Mouse (Mus musculus) effector memory CD4-positive, alpha-beta T cell, adult 5 months (primary cell): ENCODE data around the gene Abhd18. TPM values are rescaled to one million over a fixed set of nuclear protein-coding genes. Genes with fewer than 3 reads are reported as not detected.

Experiments
- polyA plus RNA-seq: library from polyadenylated mRNA; unstranded; fragments of 100-300 nt; shearing (Covaris generic); gene quantifications from one replicate; pipeline ENCODE4 v1.2.1, GENCODE M21; 2017

The Abhd18 gene
- 9.4 TPM for polyA plus RNA-seq

GRCm38 (mm10) chr3:40846957-40847017 lies at the start of gene Abhd18:
Gene Abhd18 (plus strand): TSS chr3:40846970.

DNA sequence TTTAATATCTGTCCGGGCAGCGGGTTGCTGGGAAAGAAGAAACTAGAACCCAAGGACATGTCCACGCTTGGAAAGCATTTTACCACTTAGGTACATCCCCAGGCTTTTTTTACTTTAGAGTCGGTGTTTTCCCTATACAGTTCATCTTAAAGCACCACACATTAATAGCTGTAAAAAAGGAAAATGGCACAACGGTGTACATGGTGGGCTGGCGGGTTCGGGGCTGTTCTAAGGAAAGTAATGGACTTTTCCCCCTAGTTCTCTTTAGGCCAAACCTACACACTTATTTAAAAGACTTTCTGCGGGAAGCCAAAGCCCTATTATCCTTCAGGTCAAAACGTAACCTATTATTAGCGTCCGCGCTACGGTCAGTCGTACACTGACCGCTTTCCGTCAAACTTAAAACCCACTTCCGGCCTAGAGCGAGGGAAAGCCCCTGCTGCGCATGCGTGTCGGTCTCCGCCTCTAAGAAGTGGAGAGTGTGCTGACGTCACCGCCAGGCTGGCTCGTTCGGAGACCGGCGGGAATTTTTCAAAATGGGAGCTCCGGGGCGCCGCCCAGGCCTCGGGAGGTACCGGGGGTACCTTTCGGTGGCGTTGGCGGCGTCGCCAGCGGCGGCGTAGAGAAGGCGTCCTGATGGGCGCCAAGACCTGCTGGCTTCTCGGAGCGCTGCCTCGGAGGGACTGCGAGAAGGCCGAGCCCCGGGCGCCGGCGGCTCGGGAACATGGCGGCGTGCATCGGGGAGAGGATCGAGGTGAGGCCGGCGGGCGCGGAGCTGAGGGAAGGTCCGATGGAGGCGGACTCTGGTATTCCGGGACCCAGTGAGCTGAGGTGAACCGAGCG lies 47.0 kb upstream of the Abhd18 start, which contains the start of gene Plk4:
Gene Plk4 (plus strand): TSS at position 490 of the 843 bp plus-strand sequence.

DNA sequence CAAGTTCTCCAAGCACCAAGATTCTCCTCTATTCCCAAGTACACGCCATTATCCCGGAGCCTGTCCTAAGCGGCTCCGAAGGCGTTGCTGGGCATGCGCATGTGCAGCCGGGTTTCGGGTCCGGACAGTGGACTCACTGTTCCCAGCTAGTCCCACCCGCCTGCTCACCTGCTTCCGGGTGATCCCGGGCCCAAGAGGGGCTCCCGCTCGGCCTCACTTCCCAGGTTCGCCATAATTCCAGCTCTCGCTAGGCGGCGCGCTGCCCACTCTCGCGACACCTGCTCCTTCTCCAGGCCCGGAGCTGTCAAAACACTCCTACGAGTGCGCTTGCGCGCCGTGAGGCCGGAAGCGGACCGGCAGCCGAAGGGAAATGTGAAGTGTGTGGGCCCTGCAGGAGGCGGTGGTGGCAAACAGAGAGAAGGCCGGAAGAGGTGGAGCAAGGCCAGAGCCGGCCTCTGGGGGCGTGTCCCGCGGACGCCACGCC lies 255 bp upstream of the Abhd18 start, which contains the start of gene Mfsd8:
Gene Mfsd8 (minus strand): TSS at position 414 of the 484 bp plus-strand sequence.

GRCm38 (mm10) chr3:40902443-40902842 lies 55.7 kb downstream of the Abhd18 start, which contains the start of gene 1700034I23Rik:
Gene 1700034I23Rik (minus strand): TSS chr3:40902543.

GRCm38 (mm10) chr3:40949170-40949902 lies 102.6 kb downstream of the Abhd18 start, which contains the start of gene Larp1b:
Gene Larp1b (plus strand): TSS chr3:40949828.

Other genes starting within 250 kb of the Abhd18 start
- not detected for gene Slc25a31, start 138.1 kb upstream of the Abhd18 start, polyA plus RNA-seq
- 33.4 TPM for gene Hspa4l, start 102.5 kb upstream of the Abhd18 start, polyA plus RNA-seq
- gene Plk4, start 47.0 kb upstream of the Abhd18 start, polyA plus RNA-seq = 21.0 TPM
- gene Mfsd8, start 84 bp upstream of the Abhd18 start, polyA plus RNA-seq = 9.8 TPM
- gene 1700034I23Rik, start 55.6 kb downstream of the Abhd18 start, polyA plus RNA-seq = 0.45 TPM
- 30.3 TPM for gene Larp1b, start 102.9 kb downstream of the Abhd18 start, polyA plus RNA-seq
- gene Pgrmc2, start 236.1 kb downstream of the Abhd18 start, polyA plus RNA-seq = 15.0 TPM